Mouse (Mus musculus): Measurements from ENCODE around the gene Olfr877. TPM values are rescaled to one million over a fixed set of nuclear protein-coding genes. Genes with fewer than 3 reads are reported as not detected.

The Olfr877 gene
- polyA plus RNA-seq, 1 experiment = not detected

GRCm38 (mm10) chr9:37871536-37871935 lies 17.5 kb downstream of the Olfr877 start:
- H3K27me3 ChIP-seq (ENCODE audit: control insufficient read depth, insufficient read depth, insufficient read length) = no peaks in the 10 kb centered on the region
- no peak overlapping the region for H3K4me2 ChIP-seq (ENCODE audit: low read depth)
- H3K79me2 ChIP-seq (ENCODE audit: control insufficient read depth, insufficient read depth) = no peaks in the 10 kb centered on the region
- H3K4me3 ChIP-seq = no peak overlapping the region
- no peaks in the 10 kb centered on the region for H3K36me3 ChIP-seq (ENCODE audit: control insufficient read depth, insufficient read depth)
- H3ac ChIP-seq (ENCODE audit: control insufficient read depth, insufficient read length) = no peak overlapping the region
- TF ChIP-seq USF1 (IDR thresholded peaks at IDR 0.05; ENCODE audit: low read depth) = no peak
- no peak for TF ChIP-seq POLR2A (IDR thresholded peaks at IDR 0.05; ENCODE audit: insufficient read length, low read depth)
- no peak for TF ChIP-seq E2F4 (IDR thresholded peaks at IDR 0.05; ENCODE audit: insufficient read depth)
- no peak for TF ChIP-seq SRF (IDR thresholded peaks at IDR 0.05; ENCODE audit: control insufficient read depth, insufficient read length, low read depth)
- no peak for TF ChIP-seq REST (IDR thresholded peaks at IDR 0.05; ENCODE audit: insufficient read depth, insufficient read length)
- TF ChIP-seq MYOG (IDR thresholded peaks at IDR 0.05; ENCODE audit: control insufficient read depth in 1 of 3, insufficient read depth in 1 of 3, insufficient read length in 2 of 3, low read depth in 2 of 3) = no peak
- no peak for TF ChIP-seq CEBPB (IDR thresholded peaks at IDR 0.05; ENCODE audit: insufficient read depth, poor library complexity, severe bottlenecking)
- no peak for TF ChIP-seq TCF12 (IDR thresholded peaks at IDR 0.05; ENCODE audit: insufficient read depth, poor library complexity, severe bottlenecking)
- TF ChIP-seq MYOD1 (IDR thresholded peaks at IDR 0.05; ENCODE audit: control insufficient read depth in 1 of 3, insufficient read length in 2 of 3, low read depth in 2 of 3) = no peak
- no peak for TF ChIP-seq TCF3 (IDR thresholded peaks at IDR 0.05; ENCODE audit: insufficient read length, low read depth)
- TF ChIP-seq POLR2AphosphoS2 (IDR thresholded peaks at IDR 0.05; ENCODE audit: insufficient read length, low read depth) = no peak
- TF ChIP-seq MAX (IDR thresholded peaks at IDR 0.05; ENCODE audit: low read depth) = no peak

GRCm38 (mm10) chr9:37890960-37891359 lies 36.9 kb downstream of the Olfr877 start:
- Histone ChIP-seq H3K27me3 (ENCODE audit: control insufficient read depth, insufficient read depth, insufficient read length) (no peaks in the 10 kb centered on the region), H3K4me2 (ENCODE audit: low read depth) (no peak overlapping the region), H3K79me2 (ENCODE audit: control insufficient read depth, insufficient read depth) (no peaks in the 10 kb centered on the region), H3ac (ENCODE audit: control insufficient read depth, insufficient read length) (no peak overlapping the region), H3K36me3 (ENCODE audit: control insufficient read depth, insufficient read depth) (no peaks in the 10 kb centered on the region), H3K4me3 (no peak overlapping the region)
- TF ChIP-seq E2F4 (IDR thresholded peaks at IDR 0.05; ENCODE audit: insufficient read depth) = no peak
- TF ChIP-seq MYOG (IDR thresholded peaks at IDR 0.05; ENCODE audit: control insufficient read depth in 1 of 3, insufficient read depth in 1 of 3, insufficient read length in 2 of 3, low read depth in 2 of 3) = no peak
- TF ChIP-seq MYOD1 (IDR thresholded peaks at IDR 0.05; ENCODE audit: control insufficient read depth in 1 of 3, insufficient read length in 2 of 3, low read depth in 2 of 3) = no peak
- no peak for TF ChIP-seq SRF (IDR thresholded peaks at IDR 0.05; ENCODE audit: control insufficient read depth, insufficient read length, low read depth)
- TF ChIP-seq TCF12 (IDR thresholded peaks at IDR 0.05; ENCODE audit: insufficient read depth, poor library complexity, severe bottlenecking) = no peak
- no peak for TF ChIP-seq CEBPB (IDR thresholded peaks at IDR 0.05; ENCODE audit: insufficient read depth, poor library complexity, severe bottlenecking)
- TF ChIP-seq TCF3 (IDR thresholded peaks at IDR 0.05; ENCODE audit: insufficient read length, low read depth) = no peak
- no peak for TF ChIP-seq MAX (IDR thresholded peaks at IDR 0.05; ENCODE audit: low read depth)
- no peak for TF ChIP-seq REST (IDR thresholded peaks at IDR 0.05; ENCODE audit: insufficient read depth, insufficient read length)
- no peak for TF ChIP-seq POLR2A (IDR thresholded peaks at IDR 0.05; ENCODE audit: insufficient read length, low read depth)
- no peak for TF ChIP-seq USF1 (IDR thresholded peaks at IDR 0.05; ENCODE audit: low read depth)
- no peak for TF ChIP-seq POLR2AphosphoS2 (IDR thresholded peaks at IDR 0.05; ENCODE audit: insufficient read length, low read depth)

GRCm38 (mm10) chr9:37896661-37897060 lies 42.6 kb downstream of the Olfr877 start, which contains the start of gene Olfr145:
TSS of gene Olfr145 (plus strand) at chr9:37896724.
- Histone ChIP-seq H3ac (ENCODE audit: control insufficient read depth, insufficient read length) (no peak within 1 kb of the TSS), H3K36me3 (ENCODE audit: control insufficient read depth, insufficient read depth) (no peaks in the 10 kb centered on the region), H3K27me3 (ENCODE audit: control insufficient read depth, insufficient read depth, insufficient read length) (no peaks in the 10 kb centered on the region), H3K4me3 (no peak within 1 kb of the TSS), H3K79me2 (ENCODE audit: control insufficient read depth, insufficient read depth) (no peaks in the 10 kb centered on the region), H3K4me2 (ENCODE audit: low read depth) (no peak within 1 kb of the TSS)
- TF ChIP-seq MYOD1 (IDR thresholded peaks at IDR 0.05; ENCODE audit: control insufficient read depth in 1 of 3, insufficient read length in 2 of 3, low read depth in 2 of 3) (no peak), MAX (IDR thresholded peaks at IDR 0.05; ENCODE audit: low read depth) (no peak), POLR2AphosphoS2 (IDR thresholded peaks at IDR 0.05; ENCODE audit: insufficient read length, low read depth) (no peak)

GRCm38 (mm10) chr9:37905555-37905954 lies 51.5 kb downstream of the Olfr877 start:
- TF ChIP-seq MYOD1 (IDR thresholded peaks at IDR 0.05; ENCODE audit: control insufficient read depth in 1 of 3, insufficient read length in 2 of 3, low read depth in 2 of 3) (no peak), E2F4 (IDR thresholded peaks at IDR 0.05; ENCODE audit: insufficient read depth) (no peak), TCF3 (IDR thresholded peaks at IDR 0.05; ENCODE audit: insufficient read length, low read depth) (no peak), SRF (IDR thresholded peaks at IDR 0.05; ENCODE audit: control insufficient read depth, insufficient read length, low read depth) (no peak), USF1 (IDR thresholded peaks at IDR 0.05; ENCODE audit: low read depth) (no peak), MYOG (IDR thresholded peaks at IDR 0.05; ENCODE audit: control insufficient read depth in 1 of 3, insufficient read depth in 1 of 3, insufficient read length in 2 of 3, low read depth in 2 of 3) (no peak), POLR2A (IDR thresholded peaks at IDR 0.05; ENCODE audit: insufficient read length, low read depth) (no peak), TCF12 (IDR thresholded peaks at IDR 0.05; ENCODE audit: insufficient read depth, poor library complexity, severe bottlenecking) (no peak), MAX (IDR thresholded peaks at IDR 0.05; ENCODE audit: low read depth) (no peak), REST (IDR thresholded peaks at IDR 0.05; ENCODE audit: insufficient read depth, insufficient read length) (no peak), CEBPB (IDR thresholded peaks at IDR 0.05; ENCODE audit: insufficient read depth, poor library complexity, severe bottlenecking) (no peak), POLR2AphosphoS2 (IDR thresholded peaks at IDR 0.05; ENCODE audit: insufficient read length, low read depth) (no peak)
- H3ac ChIP-seq (ENCODE audit: control insufficient read depth, insufficient read length) = no peak overlapping the region
- H3K4me3 ChIP-seq = no peak overlapping the region
- no peaks in the 10 kb centered on the region for H3K36me3 ChIP-seq (ENCODE audit: control insufficient read depth, insufficient read depth)
- no peak overlapping the region for H3K4me2 ChIP-seq (ENCODE audit: low read depth)
- no peaks in the 10 kb centered on the region for H3K79me2 ChIP-seq (ENCODE audit: control insufficient read depth, insufficient read depth)
- no peaks in the 10 kb centered on the region for H3K27me3 ChIP-seq (ENCODE audit: control insufficient read depth, insufficient read depth, insufficient read length)

Other genes starting within 250 kb of the Olfr877 start
- gene Spa17, start 240.5 kb upstream of the Olfr877 start, polyA plus RNA-seq (2012; fragmentation: generic; extraction: Trizol) = 2.7 TPM
- gene Tbrg1, start 197.0 kb upstream of the Olfr877 start, polyA plus RNA-seq (2012; fragmentation: generic; extraction: Trizol) = 93.3 TPM
- gene Panx3, start 185.0 kb upstream of the Olfr877 start, polyA plus RNA-seq (2012; fragmentation: generic; extraction: Trizol) = 0.02 TPM
- not detected for gene Olfr160, start 138.0 kb upstream of the Olfr877 start, polyA plus RNA-seq (2012; fragmentation: generic; extraction: Trizol)
- gene Olfr874, start 109.2 kb upstream of the Olfr877 start, polyA plus RNA-seq (2012; fragmentation: generic; extraction: Trizol) = not detected
- gene Olfr875, start 82.4 kb upstream of the Olfr877 start, polyA plus RNA-seq (2012; fragmentation: generic; extraction: Trizol) = not detected
- gene Olfr876, start 51.2 kb upstream of the Olfr877 start, polyA plus RNA-seq (2012; fragmentation: generic; extraction: Trizol) = not detected
- gene Olfr145, start 42.5 kb downstream of the Olfr877 start, polyA plus RNA-seq (2012; fragmentation: generic; extraction: Trizol) = not detected
- not detected for gene Olfr878, start 63.6 kb downstream of the Olfr877 start, polyA plus RNA-seq (2012; fragmentation: generic; extraction: Trizol)
- not detected for gene Olfr881, start 137.6 kb downstream of the Olfr877 start, polyA plus RNA-seq (2012; fragmentation: generic; extraction: Trizol)
- not detected for gene Olfr883, start 171.5 kb downstream of the Olfr877 start, polyA plus RNA-seq (2012; fragmentation: generic; extraction: Trizol)
- not detected for gene Olfr884, start 192.3 kb downstream of the Olfr877 start, polyA plus RNA-seq (2012; fragmentation: generic; extraction: Trizol)
- gene Olfr885, start 207.1 kb downstream of the Olfr877 start, polyA plus RNA-seq (2012; fragmentation: generic; extraction: Trizol) = not detected
- gene Olfr887, start 229.8 kb downstream of the Olfr877 start, polyA plus RNA-seq (2012; fragmentation: generic; extraction: Trizol) = not detected

Data from myocyte (in vitro differentiated cells).